Mouse (Mus musculus): Measurements from ENCODE around the gene Capn15. TPM values are rescaled to one million over a fixed set of nuclear protein-coding genes. Genes with fewer than 3 reads are reported as not detected.

Gene Capn15
- polyA plus RNA-seq (2014; fragmentation: Nextera tagmentation; extraction: Ambion mirVana) = 25.2 and 25.8 TPM in 2 replicates

- Histone ChIP-seq H3K27ac (replicated peaks; ENCODE audit: low read depth, low read length) (peak within 1 kb of the TSS; percentile 88), H3K36me3 (ENCODE audit: control insufficient read depth, insufficient read depth, low read length) (peaks cover 19% of the 10 kb centered on the region), H3K9ac (ENCODE audit: low read depth, low read length) (peak within 1 kb of the TSS; percentile 88), H3K27me3 (replicated peaks; ENCODE audit: control insufficient read depth, insufficient read depth, low read length) (no peaks in the 10 kb centered on the region), H3K4me1 (ENCODE audit: control insufficient read depth, insufficient read depth, low read length) (peaks cover 11% of the 10 kb centered on the region), H3K4me3 (ENCODE audit: low read depth, low read length) (peak within 1 kb of the TSS; percentile 76), H3K9me3 (ENCODE audit: control insufficient read depth, low read length) (no peaks in the 10 kb centered on the region), H3K4me2 (ENCODE audit: low read depth, low read length) (peak within 1 kb of the TSS; percentile 83)
- under 1% methylated on average over 55 of the region's 91 CpGs for WGBS
- ATAC-seq (ENCODE audit: low read depth) (peak; percentile 100), DNase-seq (ENCODE audit: low spot score) (peak; percentile 99)
Observed at GRCm38 (mm10) chr17:25985306-25986294, at the start of gene Capn15. Gene Capn15, minus strand, starts transcription at chr17:25985796.

- WGBS = 87% methylated on average over 6 of the region's 6 CpGs
Observed at GRCm38 (mm10) chr17:26032037-26032436, 46.4 kb upstream of the Capn15 start.

GRCm38 (mm10) chr17:26031583-26031982 is 46.0 kb upstream of the Capn15 start:
- Histone ChIP-seq H3K9ac (ENCODE audit: low read depth, low read length) (no peak overlapping the region), H3K4me3 (ENCODE audit: low read depth, low read length) (no peak overlapping the region), H3K9me3 (ENCODE audit: control insufficient read depth, low read length) (no peaks in the 10 kb centered on the region), H3K36me3 (ENCODE audit: control insufficient read depth, insufficient read depth, low read length) (peaks cover 27% of the 10 kb centered on the region; the same call in 1 of the 2 replicates), H3K27me3 (replicated peaks; ENCODE audit: control insufficient read depth, insufficient read depth, low read length) (no peaks in the 10 kb centered on the region), H3K4me1 (ENCODE audit: control insufficient read depth, insufficient read depth, low read length) (no peaks in the 10 kb centered on the region), H3K4me2 (ENCODE audit: low read depth, low read length) (no peak overlapping the region), H3K27ac (replicated peaks; ENCODE audit: low read depth, low read length) (no peak overlapping the region)
- no peak for ATAC-seq (ENCODE audit: low read depth)
- no peak for DNase-seq (ENCODE audit: low spot score)
- WGBS = 93% methylated on average over 5 of the region's 5 CpGs

More at GRCm38 (mm10) chr17:26032037-26032436, 46.4 kb upstream of the Capn15 start:
- no peak overlapping the region for H3K4me3 ChIP-seq (ENCODE audit: low read depth, low read length)
- H3K4me1 ChIP-seq (ENCODE audit: control insufficient read depth, insufficient read depth, low read length) = no peaks in the 10 kb centered on the region
- no peak overlapping the region for H3K27ac ChIP-seq (replicated peaks; ENCODE audit: low read depth, low read length)
- H3K27me3 ChIP-seq (replicated peaks; ENCODE audit: control insufficient read depth, insufficient read depth, low read length) = no peaks in the 10 kb centered on the region
- H3K9me3 ChIP-seq (ENCODE audit: control insufficient read depth, low read length) = no peaks in the 10 kb centered on the region
- ATAC-seq (ENCODE audit: low read depth) (no peak), DNase-seq (ENCODE audit: low spot score) (no peak)
- no peak overlapping the region for H3K9ac ChIP-seq (ENCODE audit: low read depth, low read length)
- H3K4me2 ChIP-seq (ENCODE audit: low read depth, low read length) = no peak overlapping the region
- peaks cover 27% of the 10 kb centered on the region; the same call in 1 of the 2 replicates for H3K36me3 ChIP-seq (ENCODE audit: control insufficient read depth, insufficient read depth, low read length)

- Histone ChIP-seq H3K9me3 (ENCODE audit: control insufficient read depth, low read length) (no peaks in the 10 kb centered on the region), H3K36me3 (ENCODE audit: control insufficient read depth, insufficient read depth, low read length) (peaks cover 19% of the 10 kb centered on the region; the same call in 1 of the 2 replicates), H3K27me3 (replicated peaks; ENCODE audit: control insufficient read depth, insufficient read depth, low read length) (no peaks in the 10 kb centered on the region), H3K9ac (ENCODE audit: low read depth, low read length) (no peak overlapping the region), H3K4me3 (ENCODE audit: low read depth, low read length) (no peak overlapping the region), H3K27ac (replicated peaks; ENCODE audit: low read depth, low read length) (no peak overlapping the region; the same call in 1 of the 2 replicates), H3K4me1 (ENCODE audit: control insufficient read depth, insufficient read depth, low read length) (no peaks in the 10 kb centered on the region), H3K4me2 (ENCODE audit: low read depth, low read length) (no peak overlapping the region)
- no peak for DNase-seq (ENCODE audit: low spot score)
- no peak for ATAC-seq (ENCODE audit: low read depth)
- 90% methylated on average over 4 of the region's 4 CpGs for WGBS
Observed at GRCm38 (mm10) chr17:26028261-26028660, 42.7 kb upstream of the Capn15 start.

- ATAC-seq (ENCODE audit: low read depth) (no peak), DNase-seq (ENCODE audit: low spot score) (no peak)
- H3K27ac ChIP-seq (replicated peaks; ENCODE audit: low read depth, low read length) = no peak overlapping the region
- peaks cover 19% of the 10 kb centered on the region for H3K36me3 ChIP-seq (ENCODE audit: control insufficient read depth, insufficient read depth, low read length)
- no peaks in the 10 kb centered on the region for H3K27me3 ChIP-seq (replicated peaks; ENCODE audit: control insufficient read depth, insufficient read depth, low read length)
- no peak overlapping the region for H3K4me3 ChIP-seq (ENCODE audit: low read depth, low read length)
- no peak overlapping the region for H3K9ac ChIP-seq (ENCODE audit: low read depth, low read length)
- no peak overlapping the region for H3K4me2 ChIP-seq (ENCODE audit: low read depth, low read length)
- WGBS = 93% methylated on average over 9 of the region's 9 CpGs
- no peaks in the 10 kb centered on the region for H3K4me1 ChIP-seq (ENCODE audit: control insufficient read depth, insufficient read depth, low read length)
- H3K9me3 ChIP-seq (ENCODE audit: control insufficient read depth, low read length) = no peaks in the 10 kb centered on the region
Observed at GRCm38 (mm10) chr17:26024674-26025073, 39.1 kb upstream of the Capn15 start.

- ATAC-seq (ENCODE audit: low read depth) = no peak
- no peak overlapping the region for H3K4me3 ChIP-seq (ENCODE audit: low read depth, low read length)
- H3K4me2 ChIP-seq (ENCODE audit: low read depth, low read length) = no peak overlapping the region
- H3K27ac ChIP-seq (replicated peaks; ENCODE audit: low read depth, low read length) = no peak overlapping the region
- H3K9me3 ChIP-seq (ENCODE audit: control insufficient read depth, low read length) = no peaks in the 10 kb centered on the region
- H3K9ac ChIP-seq (ENCODE audit: low read depth, low read length) = no peak overlapping the region
- peaks cover 19% of the 10 kb centered on the region for H3K36me3 ChIP-seq (ENCODE audit: control insufficient read depth, insufficient read depth, low read length)
- no peaks in the 10 kb centered on the region for H3K4me1 ChIP-seq (ENCODE audit: control insufficient read depth, insufficient read depth, low read length)
- 95% methylated on average over 8 of the region's 8 CpGs for WGBS
- no peak for DNase-seq (ENCODE audit: low spot score)
- no peaks in the 10 kb centered on the region for H3K27me3 ChIP-seq (replicated peaks; ENCODE audit: control insufficient read depth, insufficient read depth, low read length)
Observed at GRCm38 (mm10) chr17:26023966-26024365, 38.4 kb upstream of the Capn15 start.

- Histone ChIP-seq H3K9me3 (ENCODE audit: control insufficient read depth, low read length) (no peaks in the 10 kb centered on the region), H3K4me3 (ENCODE audit: low read depth, low read length) (no peak overlapping the region), H3K27me3 (replicated peaks; ENCODE audit: control insufficient read depth, insufficient read depth, low read length) (no peaks in the 10 kb centered on the region), H3K4me2 (ENCODE audit: low read depth, low read length) (no peak overlapping the region), H3K27ac (replicated peaks; ENCODE audit: low read depth, low read length) (no peak overlapping the region), H3K36me3 (ENCODE audit: control insufficient read depth, insufficient read depth, low read length) (peaks cover 23% of the 10 kb centered on the region), H3K9ac (ENCODE audit: low read depth, low read length) (no peak overlapping the region), H3K4me1 (ENCODE audit: control insufficient read depth, insufficient read depth, low read length) (no peaks in the 10 kb centered on the region)
- no peak for ATAC-seq (ENCODE audit: low read depth)
- peak; percentile 30 for DNase-seq (ENCODE audit: low spot score)
- WGBS = 84% methylated on average over 5 of the region's 5 CpGs
Observed at GRCm38 (mm10) chr17:26023181-26023580, 37.6 kb upstream of the Capn15 start.

GRCm38 (mm10) chr17:26021728-26022341 is 36.2 kb upstream of the Capn15 start:
- Histone ChIP-seq H3K9me3 (ENCODE audit: control insufficient read depth, low read length) (no peaks in the 10 kb centered on the region), H3K4me3 (ENCODE audit: low read depth, low read length) (no peak overlapping the region), H3K36me3 (ENCODE audit: control insufficient read depth, insufficient read depth, low read length) (peaks cover 30% of the 10 kb centered on the region), H3K4me2 (ENCODE audit: low read depth, low read length) (no peak overlapping the region), H3K9ac (ENCODE audit: low read depth, low read length) (no peak overlapping the region), H3K27ac (replicated peaks; ENCODE audit: low read depth, low read length) (no peak overlapping the region), H3K4me1 (ENCODE audit: control insufficient read depth, insufficient read depth, low read length) (no peaks in the 10 kb centered on the region), H3K27me3 (replicated peaks; ENCODE audit: control insufficient read depth, insufficient read depth, low read length) (no peaks in the 10 kb centered on the region)
- 69% methylated on average over 9 of the region's 9 CpGs for WGBS
- ATAC-seq (ENCODE audit: low read depth) = no peak
- DNase-seq (ENCODE audit: low spot score) = no peak

Measured in embryonic facial prominence, embryonic 14.5 days (tissue).